Mouse (Mus musculus) cerebellum, adult 18-20 months (tissue): Measurements from ENCODE around the gene Mif4gd.

Source experiments
- DNase-seq, 2 experiments: peaks; one replicate each; pipeline ENCODE4 v3.0.0; 2021

Gene Mif4gd

GRCm38 (mm10) chr11:115631505-115631890, 18.7 kb upstream of the Mif4gd start:
- peak; percentile 49 to 55 for DNase-seq

- DNase-seq = no peak
These were observed 18.0 kb upstream of the Mif4gd start for GRCm38 (mm10) chr11:115630532-115631504.

- no peak for DNase-seq
These were observed 17.2 kb upstream of the Mif4gd start for GRCm38 (mm10) chr11:115629734-115630531.

GRCm38 (mm10) chr11:115628465-115629101, 15.8 kb upstream of the Mif4gd start:
- DNase-seq = no peak

GRCm38 (mm10) chr11:115627705-115628464, 15.1 kb upstream of the Mif4gd start, which contains the start of gene Slc25a19:
Gene Slc25a19, minus strand, starts transcription at chr11:115628295.
- DNase-seq = peak; percentile 98 to 100

- no peak for DNase-seq
These were observed 14.3 kb upstream of the Mif4gd start for GRCm38 (mm10) chr11:115626824-115627616.

- DNase-seq = no peak
These were observed 13.1 kb upstream of the Mif4gd start for GRCm38 (mm10) chr11:115625877-115626276.

- no peak for DNase-seq
These were observed 10.8 kb upstream of the Mif4gd start for GRCm38 (mm10) chr11:115623487-115624070.

GRCm38 (mm10) chr11:115619949-115620348, 7.2 kb upstream of the Mif4gd start:
- no peak for DNase-seq

- no peak for DNase-seq
These were observed 6.2 kb upstream of the Mif4gd start for GRCm38 (mm10) chr11:115618732-115619516.

- DNase-seq = no peak
These were observed 5.2 kb upstream of the Mif4gd start for GRCm38 (mm10) chr11:115618001-115618400.

GRCm38 (mm10) chr11:115616893-115617292, 4.1 kb upstream of the Mif4gd start:
- no peak for DNase-seq

GRCm38 (mm10) chr11:115616371-115616770, 3.6 kb upstream of the Mif4gd start:
- DNase-seq = no peak

- no peak for DNase-seq
These were observed 3.1 kb upstream of the Mif4gd start for GRCm38 (mm10) chr11:115615875-115616274.

GRCm38 (mm10) chr11:115615108-115615825, 2.5 kb upstream of the Mif4gd start:
- DNase-seq = no peak

- no peak for DNase-seq
These were observed 1.8 kb upstream of the Mif4gd start for GRCm38 (mm10) chr11:115614346-115615107.

GRCm38 (mm10) chr11:115613138-115613945, 573 bp upstream of the Mif4gd start:
- DNase-seq = no peak

GRCm38 (mm10) chr11:115612059-115612409, 735 bp downstream of the Mif4gd start:
- peak; percentile 74 to 75 for DNase-seq
